Mouse (Mus musculus) cerebellum, adult 11-12 months (tissue): ENCODE data around the gene Eci1.
"Not testable (repeated sequence)": the region's sequence is repeated elsewhere in the genome, so short reads cannot be mapped to it uniquely, and the experiment has no call there.

Experiments
- DNase-seq: peaks from one replicate; pipeline ENCODE4 v3.0.0; 2022

Gene Eci1

GRCm38 (mm10) chr17:24441148-24441547 is 14.7 kb downstream of the Eci1 start:
- no peak for DNase-seq

- DNase-seq = no peak
Observed at GRCm38 (mm10) chr17:24442107-24442506, 15.7 kb downstream of the Eci1 start.

DNA sequence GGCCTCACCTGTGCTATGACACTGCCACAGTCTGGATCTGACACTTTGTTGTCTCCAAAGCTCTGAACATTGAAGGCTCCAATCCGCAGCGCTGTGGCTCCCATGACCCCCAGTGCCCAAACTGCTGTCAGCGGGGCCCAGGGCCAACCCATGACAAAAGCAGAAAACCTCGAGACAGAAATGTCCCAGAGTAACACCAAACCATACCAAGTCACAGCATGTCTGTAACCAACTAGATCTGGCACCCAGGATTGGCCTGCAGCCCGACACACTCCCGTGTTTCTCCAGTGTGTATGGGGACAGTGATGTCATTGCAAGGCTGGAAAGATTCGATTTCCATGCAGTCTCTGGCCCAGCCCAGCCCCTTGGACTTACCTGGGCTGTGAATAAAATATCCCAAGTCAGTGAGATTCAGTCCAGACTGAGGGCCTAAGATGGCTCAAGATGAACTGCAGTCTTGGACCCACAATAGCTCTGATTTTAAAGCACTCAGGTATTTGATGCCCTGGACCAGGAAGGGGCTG is 16.3 kb downstream of the Eci1 start, which contains the start of gene Dnase1l2:
TSS of gene Dnase1l2 (minus strand) at position 474 of the 524 bp plus-strand sequence.
- DNase-seq = no peak

GRCm38 (mm10) chr17:24443409-24443808 is 17.0 kb downstream of the Eci1 start:
- DNase-seq = peak; percentile 84

DNA sequence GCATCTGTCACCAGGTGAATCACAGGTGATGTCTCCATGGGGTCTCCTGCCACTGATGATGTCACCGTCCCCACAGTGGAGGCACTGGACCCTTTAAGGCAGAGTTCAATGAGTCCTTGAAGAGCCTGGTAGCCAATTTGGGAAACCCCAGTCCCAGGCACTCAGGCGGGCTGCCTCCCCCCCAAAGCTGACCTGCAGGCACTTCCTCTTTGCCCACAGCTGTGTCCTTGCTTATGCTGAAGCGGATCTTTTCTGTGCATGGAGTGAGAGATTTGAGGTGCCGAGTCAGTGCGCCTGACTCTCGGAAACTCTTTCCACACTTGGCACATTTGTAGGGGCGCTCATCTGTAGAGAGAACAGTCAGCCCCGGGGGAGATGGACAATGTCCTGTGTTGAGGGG is 20.1 kb downstream of the Eci1 start:
- DNase-seq = no peak

GRCm38 (mm10) chr17:24449507-24449906 is 23.1 kb downstream of the Eci1 start:
- DNase-seq = no peak

GRCm38 (mm10) chr17:24451220-24451619 is 24.8 kb downstream of the Eci1 start:
- DNase-seq = peak; percentile 23

DNA sequence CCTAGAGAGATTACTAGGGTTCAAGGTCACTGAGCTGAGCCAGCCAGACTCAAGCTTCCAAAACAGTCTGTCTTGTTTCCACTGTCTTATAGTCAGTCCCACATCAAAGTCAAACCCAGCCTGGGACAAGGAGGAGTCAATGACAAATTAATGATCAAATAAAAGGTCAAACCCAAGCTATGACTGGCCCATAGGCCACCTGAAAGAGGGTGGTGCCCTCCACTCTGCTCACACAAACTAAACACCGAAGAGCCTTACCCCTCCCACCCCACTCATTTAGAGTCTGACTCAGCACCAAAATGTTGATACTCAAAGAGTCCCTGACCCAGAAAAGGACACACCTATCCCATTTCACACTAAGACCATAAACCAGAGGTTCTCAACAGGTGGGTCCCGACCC is 26.9 kb downstream of the Eci1 start:
- DNase-seq = peak; percentile 43

- DNase-seq = no peak
Observed at GRCm38 (mm10) chr17:24454218-24454755, 27.8 kb downstream of the Eci1 start.

- DNase-seq = peak; percentile 99
Observed at GRCm38 (mm10) chr17:24454756-24455522, 28.5 kb downstream of the Eci1 start.

- not testable (repeated sequence) for DNase-seq
Observed at GRCm38 (mm10) chr17:24455523-24456206, 29.2 kb downstream of the Eci1 start.

DNA sequence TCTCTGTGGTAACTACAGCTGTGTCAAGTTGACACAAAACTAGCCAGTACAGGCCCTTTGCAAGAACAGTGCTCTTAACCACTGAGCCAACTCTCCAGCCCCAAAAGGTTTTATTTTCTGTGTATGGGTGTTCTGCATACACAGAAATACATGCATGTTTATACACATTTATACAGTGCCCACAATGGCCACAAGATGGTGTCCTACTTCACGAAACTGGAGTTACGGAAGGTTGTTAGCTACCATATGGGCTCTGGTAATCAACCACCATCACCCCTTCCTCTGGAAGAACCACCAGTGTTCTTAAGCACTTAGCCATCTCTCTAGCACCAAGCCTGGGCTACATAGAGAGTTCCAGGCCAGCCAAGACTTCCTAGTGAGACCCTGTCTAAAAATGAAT is 35.1 kb downstream of the Eci1 start:
- DNase-seq = no peak

GRCm38 (mm10) chr17:24462932-24463331 is 36.5 kb downstream of the Eci1 start:
- no peak for DNase-seq

- no peak for DNase-seq
Observed at GRCm38 (mm10) chr17:24463374-24464133, 37.1 kb downstream of the Eci1 start.

DNA sequence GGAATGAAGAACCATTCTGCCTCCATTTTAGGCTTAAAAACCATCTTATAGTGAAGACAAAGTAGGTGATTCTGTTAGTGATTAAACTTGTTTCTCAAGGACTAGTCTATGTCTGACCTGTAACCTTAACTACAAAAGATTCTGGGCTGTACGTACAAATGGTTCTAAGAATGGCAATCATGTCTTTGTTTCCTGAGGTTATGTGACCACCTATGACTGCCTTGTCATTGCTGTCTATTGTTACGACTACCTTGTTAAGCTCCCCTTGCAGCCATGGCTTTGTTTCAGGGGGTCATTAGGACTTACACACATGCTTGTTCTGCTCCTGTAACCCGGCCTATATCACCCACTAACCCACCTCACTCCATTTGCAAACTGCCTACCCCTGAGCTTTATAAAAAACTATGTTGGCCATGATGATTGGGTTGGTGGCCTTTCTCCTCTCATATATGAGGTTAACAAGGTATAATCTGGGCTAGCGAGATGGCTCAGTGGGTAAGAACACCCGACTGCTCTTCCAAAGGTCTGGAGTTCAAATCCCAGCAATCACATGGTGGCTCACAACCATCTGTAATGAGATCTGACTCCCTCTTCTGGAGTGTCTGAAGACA is 42.3 kb downstream of the Eci1 start:
- DNase-seq = no peak

DNA sequence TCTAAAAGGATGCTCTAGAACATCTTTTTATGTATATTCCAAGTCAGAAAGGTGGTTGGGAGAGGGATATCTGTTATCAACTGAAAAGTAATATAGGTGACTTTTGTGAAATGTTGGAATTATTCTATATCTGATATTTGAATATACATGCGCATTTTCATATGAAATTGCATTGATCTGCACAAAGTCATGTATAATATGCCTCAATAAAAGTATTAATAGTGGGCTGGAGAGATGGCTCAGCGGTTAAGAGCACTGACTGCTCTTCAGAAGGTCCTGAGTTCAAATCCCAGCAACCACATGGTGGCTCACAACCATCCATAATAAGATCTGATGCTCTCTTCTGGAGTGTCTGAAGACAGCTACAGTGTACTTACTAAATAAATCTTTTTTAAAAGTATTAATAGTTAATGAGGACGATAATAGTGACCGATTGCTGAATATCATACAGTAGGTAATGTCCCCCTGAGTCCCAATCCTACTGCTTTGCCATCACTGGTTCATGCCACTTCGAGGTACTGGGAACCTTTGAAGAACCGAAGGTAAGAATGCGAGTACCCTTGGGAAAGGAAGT is 43.0 kb downstream of the Eci1 start:
- no peak for DNase-seq

- DNase-seq = peak; percentile 100
Observed at GRCm38 (mm10) chr17:24469910-24470602, 43.6 kb downstream of the Eci1 start, which contains the start of the genes E4f1 and Pgp. TSS of gene E4f1 (minus strand) at chr17:24470313. TSS of gene Pgp (plus strand) at chr17:24470392.

GRCm38 (mm10) chr17:24470701-24471527 is 44.5 kb downstream of the Eci1 start:
- peak; percentile 66 for DNase-seq

DNA sequence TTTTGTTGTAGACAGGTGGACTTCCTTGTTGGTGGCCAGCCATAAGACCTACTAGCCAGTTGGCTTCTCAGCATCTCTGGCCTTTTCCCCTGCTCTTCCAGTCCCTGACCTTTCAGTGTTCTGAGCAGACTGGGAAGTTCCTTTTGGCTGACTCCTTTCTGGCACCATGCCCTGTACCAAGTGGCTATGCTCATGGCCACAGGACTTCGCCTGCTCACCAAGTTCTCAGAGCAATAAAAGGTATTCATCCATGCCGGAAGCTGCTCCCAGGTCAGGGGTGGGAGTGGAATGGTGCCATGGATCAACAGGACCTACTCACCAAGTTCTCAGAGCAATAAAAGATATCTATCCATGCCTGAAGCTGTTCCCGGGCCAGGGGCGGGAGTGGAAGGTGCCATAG is 46.1 kb downstream of the Eci1 start:
- peak; percentile 82 for DNase-seq

GRCm38 (mm10) chr17:24473612-24474275 is 47.3 kb downstream of the Eci1 start, which contains the start of gene Bricd5:
TSS of gene Bricd5 (plus strand) at chr17:24473884.
- DNase-seq = no peak
